Mouse (Mus musculus): ENCODE data around the gene Glis3.

Gene Glis3

GRCm38 (mm10) chr19:28478055-28478454 is 201.8 kb downstream of the Glis3 start:
- no peak for DNase-seq (ENCODE audit: low read depth)

- DNase-seq (ENCODE audit: low read depth): no peak
Measured at GRCm38 (mm10) chr19:28477326-28477863, 202.5 kb downstream of the Glis3 start.

GRCm38 (mm10) chr19:28473621-28474020 is 206.3 kb downstream of the Glis3 start:
- DNase-seq (ENCODE audit: low read depth): no peak

GRCm38 (mm10) chr19:28471144-28471543 is 208.7 kb downstream of the Glis3 start:
- DNase-seq (ENCODE audit: low read depth): no peak

GRCm38 (mm10) chr19:28465779-28466178 is 214.1 kb downstream of the Glis3 start:
- no peak for DNase-seq (ENCODE audit: low read depth)

- no peak for DNase-seq (ENCODE audit: low read depth)
Measured at GRCm38 (mm10) chr19:28454331-28454730, 225.5 kb downstream of the Glis3 start.

GRCm38 (mm10) chr19:28452951-28453520 is 226.8 kb downstream of the Glis3 start:
- DNase-seq (ENCODE audit: low read depth): no peak

- no peak for DNase-seq (ENCODE audit: low read depth)
Measured at GRCm38 (mm10) chr19:28448811-28449210, 231.1 kb downstream of the Glis3 start.

- no peak for DNase-seq (ENCODE audit: low read depth)
Measured at GRCm38 (mm10) chr19:28442161-28442560, 237.7 kb downstream of the Glis3 start.

- no peak for DNase-seq (ENCODE audit: low read depth)
Measured at GRCm38 (mm10) chr19:28436457-28437148, 243.3 kb downstream of the Glis3 start.

GRCm38 (mm10) chr19:28428220-28428816 is 251.6 kb downstream of the Glis3 start:
- no peak for DNase-seq (ENCODE audit: low read depth)

GRCm38 (mm10) chr19:28424180-28424579 is 255.7 kb downstream of the Glis3 start:
- DNase-seq (ENCODE audit: low read depth): no peak

GRCm38 (mm10) chr19:28422939-28423338 is 256.9 kb downstream of the Glis3 start:
- DNase-seq (ENCODE audit: low read depth): no peak

- DNase-seq (ENCODE audit: low read depth): no peak
Measured at GRCm38 (mm10) chr19:28416069-28416468, 263.8 kb downstream of the Glis3 start.

- DNase-seq (ENCODE audit: low read depth): no peak
Measured at GRCm38 (mm10) chr19:28408787-28409186, 271.1 kb downstream of the Glis3 start.

- no peak for DNase-seq (ENCODE audit: low read depth)
Measured at GRCm38 (mm10) chr19:28402956-28403355, 276.9 kb downstream of the Glis3 start.

GRCm38 (mm10) chr19:28395584-28395861 is 284.4 kb downstream of the Glis3 start:
- DNase-seq (ENCODE audit: low read depth): no peak

GRCm38 (mm10) chr19:28394826-28395583 is 284.9 kb downstream of the Glis3 start:
- DNase-seq (ENCODE audit: low read depth): no peak

- DNase-seq (ENCODE audit: low read depth): no peak
Measured at GRCm38 (mm10) chr19:28393766-28394165, 286.1 kb downstream of the Glis3 start.

- DNase-seq (ENCODE audit: low read depth): no peak
Measured at GRCm38 (mm10) chr19:28392838-28393237, 287.0 kb downstream of the Glis3 start.

- DNase-seq (ENCODE audit: low read depth): no peak
Measured at GRCm38 (mm10) chr19:28390920-28391319, 289.0 kb downstream of the Glis3 start.

GRCm38 (mm10) chr19:28389146-28389545 is 290.7 kb downstream of the Glis3 start:
- DNase-seq (ENCODE audit: low read depth): no peak

- DNase-seq (ENCODE audit: low read depth): no peak
Measured at GRCm38 (mm10) chr19:28383425-28383824, 296.5 kb downstream of the Glis3 start.
